Mouse (Mus musculus) cerebellum, adult 2 months (tissue): ENCODE results near the gene Ankrd13d.

ENCODE experiments used
- CTCF ChIP-seq: fragments of 200-500 bp; IDR thresholded peaks from 2 replicates; pipeline ENCODE4 v1.5.1; 2011; ENCODE audit warnings: low read depth, mild to moderate bottlenecking, control low read depth, low read length, moderate library complexity, borderline replicate concordance; ENCODE audit not compliant: insufficient read depth
- POLR2A ChIP-seq: fragments of 200-500 bp; IDR thresholded peaks from 2 replicates; pipeline ENCODE4 v1.6.1; 2011; ENCODE audit warnings: low read length, control low read depth, borderline replicate concordance; ENCODE audit not compliant: insufficient read depth

- TF ChIP-seq CTCF (no peak), POLR2A (no peak)
Observed at GRCm38 (mm10) chr19:4228891-4229290, 54.0 kb downstream of the Ankrd13d start.
